Mouse (Mus musculus): ENCODE data around the gene Kcnh1.

Kcnh1 gene

DNA sequence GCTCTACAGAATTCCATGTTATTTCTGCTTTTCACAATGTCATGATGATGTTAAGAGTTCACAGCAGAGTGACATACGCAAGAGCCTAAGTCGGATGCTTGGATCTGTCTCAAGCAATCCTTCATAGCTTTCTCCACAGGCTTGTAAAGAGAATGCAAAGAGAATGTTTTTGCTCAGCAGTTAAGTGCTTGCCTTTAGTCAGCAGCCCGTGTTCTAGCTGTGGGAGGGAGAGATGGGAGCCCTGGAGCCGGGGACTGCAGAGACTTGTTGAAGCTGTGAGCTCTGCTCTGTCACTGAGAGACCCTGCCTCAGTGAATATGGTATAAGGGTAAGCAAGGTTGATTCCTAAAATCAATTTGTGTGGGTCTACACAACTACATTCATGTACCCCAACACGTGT is 78.3 kb downstream of the Kcnh1 start:
- no peak for DNase-seq (ENCODE audit: low read depth, low spot score)

DNA sequence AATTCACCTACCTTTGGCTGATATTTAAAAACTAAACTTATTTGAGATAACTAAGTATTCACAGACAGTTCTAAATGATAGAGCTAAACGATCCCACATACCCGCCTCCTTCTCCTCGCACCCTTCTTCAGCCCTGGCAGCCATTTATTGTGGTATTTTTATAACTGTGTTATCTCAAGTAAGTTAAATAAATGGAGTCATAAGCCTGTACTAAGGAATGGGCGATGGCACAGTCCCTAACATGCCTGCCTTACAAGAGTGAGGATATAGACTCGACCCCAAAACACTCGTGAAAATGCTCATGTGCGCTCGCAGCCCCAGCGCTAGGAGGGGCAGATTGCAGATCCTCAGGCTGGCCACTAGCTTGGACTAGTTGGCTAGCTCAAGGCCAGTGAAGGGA is 79.3 kb downstream of the Kcnh1 start:
- DNase-seq (ENCODE audit: low read depth, low spot score): no peak

DNA sequence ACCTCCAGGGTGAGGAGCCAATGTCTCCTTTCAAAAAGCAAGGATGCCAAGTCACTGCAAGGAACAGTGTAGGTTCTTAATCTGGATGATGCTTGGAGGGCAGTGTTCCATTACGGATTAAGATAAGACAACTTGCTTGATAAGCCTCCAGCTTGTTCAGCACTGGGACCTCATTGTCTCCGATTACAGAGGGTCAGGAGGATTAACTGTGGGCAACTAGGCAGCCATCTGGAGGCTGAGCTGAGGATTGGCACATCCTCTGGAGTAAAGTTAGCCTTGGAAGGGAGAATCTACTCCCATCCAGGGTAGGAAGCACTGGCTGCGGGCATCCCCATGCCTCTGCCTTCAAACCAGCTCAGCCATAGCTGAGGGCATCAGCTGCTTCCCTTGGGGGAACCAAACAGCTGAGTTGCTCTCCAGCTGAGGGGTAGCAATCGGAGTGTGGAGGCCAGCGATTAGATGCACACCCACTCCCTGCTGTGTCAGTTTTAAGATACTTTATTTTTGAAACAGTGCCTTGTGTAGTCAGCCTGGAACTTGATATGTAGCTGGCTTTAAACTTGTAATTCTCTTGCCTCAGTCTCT is 87.3 kb downstream of the Kcnh1 start:
- no peak for DNase-seq (ENCODE audit: low read depth, low spot score)

DNA sequence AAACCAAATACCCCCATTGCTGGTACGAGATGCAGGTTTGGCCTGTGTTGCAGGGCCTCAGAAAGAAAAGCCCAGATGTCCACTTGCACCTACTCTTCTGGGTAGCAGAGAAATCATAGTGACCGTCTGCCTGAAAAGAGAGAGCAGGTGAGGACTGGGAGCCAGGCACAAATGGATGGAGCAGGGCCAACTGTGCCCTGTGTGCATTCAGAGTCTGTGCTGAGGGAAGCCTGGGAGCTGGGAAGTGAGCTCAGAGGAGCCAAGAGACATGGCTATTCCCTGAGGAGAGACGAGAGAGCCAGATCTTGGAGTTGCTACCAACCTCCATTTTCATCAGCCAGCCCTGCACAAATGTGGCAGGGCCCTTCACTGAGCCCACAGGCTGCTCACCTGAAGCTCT is 93.8 kb downstream of the Kcnh1 start:
- no peak for DNase-seq (ENCODE audit: low read depth, low spot score)

DNA sequence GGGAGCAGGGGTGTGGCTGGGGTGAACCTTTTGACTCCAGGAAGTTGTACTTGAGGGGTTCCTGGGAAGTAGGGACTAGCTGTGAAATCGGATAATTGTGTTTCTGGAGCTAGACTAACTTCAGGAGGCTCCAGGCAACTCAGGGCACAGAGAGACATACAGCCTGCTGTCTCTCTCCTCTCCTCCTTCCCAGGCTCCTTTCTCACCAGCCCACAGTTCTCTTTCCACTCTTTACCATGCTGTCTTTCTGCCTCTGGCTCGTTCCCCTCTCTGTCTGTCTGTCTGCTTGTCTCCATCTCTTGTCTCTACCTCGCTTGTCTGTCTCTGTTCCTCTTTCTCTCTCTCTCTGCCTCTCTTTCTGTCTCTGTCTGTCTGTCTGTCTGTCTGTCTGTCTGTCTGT is 94.4 kb downstream of the Kcnh1 start:
- DNase-seq (ENCODE audit: low read depth, low spot score): no peak

DNA sequence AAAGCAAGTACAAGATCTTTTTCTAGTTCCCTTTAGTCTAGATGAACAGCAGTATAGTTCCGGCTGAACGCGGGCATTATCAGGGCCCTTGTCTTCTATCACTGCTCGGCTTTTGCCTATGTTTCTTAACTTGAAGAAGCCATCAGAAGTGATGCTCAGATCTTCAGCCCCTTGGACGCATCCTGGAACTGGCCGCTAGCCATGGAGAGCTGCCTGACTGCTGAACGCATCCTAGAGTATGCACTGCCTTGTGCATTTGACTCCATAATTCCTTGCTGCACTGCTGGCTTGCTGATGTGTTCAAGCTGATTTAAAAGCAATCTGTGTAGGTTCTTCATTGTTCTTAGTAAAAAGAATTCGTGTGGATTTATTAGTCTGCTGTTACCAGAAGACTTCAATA is 97.9 kb downstream of the Kcnh1 start:
- no peak for DNase-seq (ENCODE audit: low read depth, low spot score)

DNA sequence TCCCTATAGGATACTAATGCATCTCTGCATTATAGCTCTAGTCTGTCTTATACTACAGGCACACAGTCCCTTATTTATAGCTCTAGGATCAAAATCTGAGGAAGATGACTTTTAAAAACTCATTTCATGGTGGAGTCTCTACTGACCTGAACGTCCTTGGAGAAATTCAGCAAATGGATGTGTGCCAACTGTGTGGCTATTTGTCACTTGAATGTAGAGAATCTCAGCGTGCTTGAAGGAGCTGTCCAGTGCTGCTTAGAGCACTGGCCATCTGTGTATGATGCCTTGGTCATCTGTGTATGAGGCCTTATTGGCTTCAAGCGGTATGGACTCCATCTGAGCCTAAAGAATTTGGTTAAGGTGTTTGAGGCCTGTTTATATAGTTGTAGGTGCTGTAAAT is 100.7 kb downstream of the Kcnh1 start:
- DNase-seq (ENCODE audit: low read depth, low spot score): no peak

DNA sequence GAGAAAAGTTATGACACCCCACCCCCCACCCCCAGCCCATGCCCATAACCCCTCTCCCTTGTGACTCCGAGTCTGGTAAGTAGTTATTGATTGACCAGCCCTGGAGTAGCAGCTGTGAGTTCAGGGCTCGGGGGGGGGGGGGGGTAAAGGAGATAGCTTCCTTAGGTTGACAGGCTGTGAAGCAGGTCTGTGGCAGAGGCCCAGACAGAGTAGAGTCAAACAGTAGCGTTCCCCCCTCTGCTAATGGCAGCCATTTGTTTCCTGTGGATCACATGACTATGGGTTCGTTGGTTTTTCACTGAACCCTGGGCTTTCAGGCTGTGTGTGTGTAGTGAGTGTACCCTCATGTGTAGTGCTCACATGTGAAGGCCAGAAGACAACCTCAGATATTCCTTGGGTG is 102.8 kb downstream of the Kcnh1 start:
- DNase-seq (ENCODE audit: low read depth, low spot score): no peak

DNA sequence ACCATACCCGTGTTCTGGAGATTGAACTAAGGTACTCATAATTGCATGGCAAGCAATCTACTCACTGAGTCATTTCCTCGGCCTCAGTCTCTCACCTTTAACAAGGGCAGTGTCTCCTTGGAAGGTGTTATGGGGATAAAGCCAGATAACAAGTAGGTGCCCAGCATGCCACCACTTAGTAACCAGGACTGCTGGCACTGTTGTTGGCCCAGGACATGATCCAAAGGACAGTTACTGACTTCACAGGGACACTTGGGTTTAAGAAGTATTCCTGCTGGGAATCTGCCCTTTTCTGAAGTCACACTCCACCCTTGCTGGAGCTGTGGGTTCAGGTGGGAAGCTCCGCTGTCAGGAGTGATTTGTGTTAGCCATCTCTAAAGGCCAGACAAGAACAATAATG is 103.3 kb downstream of the Kcnh1 start:
- DNase-seq (ENCODE audit: low read depth, low spot score): no peak

DNA sequence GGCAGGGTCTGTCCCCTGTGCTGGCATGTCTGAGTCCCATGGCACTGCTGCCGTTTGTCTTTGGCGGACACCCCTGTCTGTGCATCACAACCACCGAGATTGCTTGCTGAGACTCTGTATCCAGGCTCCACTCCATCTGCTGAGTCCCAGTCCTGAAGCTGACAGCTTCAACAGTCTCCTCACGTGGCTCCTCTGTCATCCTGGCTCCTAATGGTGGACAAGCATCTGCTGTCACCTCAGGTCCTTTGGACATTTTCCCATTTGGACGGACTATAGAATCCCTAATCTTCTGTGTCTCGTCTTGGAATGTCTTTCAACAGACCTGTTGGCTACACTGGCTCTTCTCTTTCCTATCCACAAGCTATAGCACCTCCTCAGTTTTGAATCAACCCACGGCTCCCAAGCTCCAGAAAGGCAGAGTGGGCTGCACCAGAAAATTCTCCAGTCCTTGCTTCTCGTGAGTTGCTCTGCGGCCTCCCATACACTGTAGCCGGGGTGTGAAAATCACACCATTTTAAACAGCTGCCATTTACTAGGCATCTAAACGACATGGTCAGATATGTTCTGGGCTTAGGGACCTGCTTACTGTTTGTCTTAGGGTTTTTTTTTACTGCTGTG is 104.8 kb downstream of the Kcnh1 start:
- DNase-seq (ENCODE audit: low read depth, low spot score): no peak

DNA sequence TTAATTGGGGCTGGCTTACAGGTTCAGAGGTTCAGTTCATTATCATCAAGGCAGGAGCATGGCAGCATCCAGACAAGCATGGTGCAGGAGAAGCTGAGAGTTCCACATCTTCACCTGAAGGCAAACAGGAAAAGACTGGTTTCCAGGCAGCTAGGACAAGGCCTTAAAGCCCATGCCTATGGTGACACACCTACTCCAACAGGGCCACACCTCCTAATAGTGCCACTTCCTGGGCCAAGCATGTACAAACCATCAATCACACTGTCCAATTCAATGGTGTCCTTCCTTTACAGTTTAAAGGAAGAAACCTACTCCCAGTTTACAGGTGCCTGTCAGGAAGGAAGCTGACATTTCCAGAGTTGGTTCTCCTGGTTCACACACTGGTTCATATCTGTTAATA is 105.3 kb downstream of the Kcnh1 start:
- DNase-seq (ENCODE audit: low read depth, low spot score): no peak

DNA sequence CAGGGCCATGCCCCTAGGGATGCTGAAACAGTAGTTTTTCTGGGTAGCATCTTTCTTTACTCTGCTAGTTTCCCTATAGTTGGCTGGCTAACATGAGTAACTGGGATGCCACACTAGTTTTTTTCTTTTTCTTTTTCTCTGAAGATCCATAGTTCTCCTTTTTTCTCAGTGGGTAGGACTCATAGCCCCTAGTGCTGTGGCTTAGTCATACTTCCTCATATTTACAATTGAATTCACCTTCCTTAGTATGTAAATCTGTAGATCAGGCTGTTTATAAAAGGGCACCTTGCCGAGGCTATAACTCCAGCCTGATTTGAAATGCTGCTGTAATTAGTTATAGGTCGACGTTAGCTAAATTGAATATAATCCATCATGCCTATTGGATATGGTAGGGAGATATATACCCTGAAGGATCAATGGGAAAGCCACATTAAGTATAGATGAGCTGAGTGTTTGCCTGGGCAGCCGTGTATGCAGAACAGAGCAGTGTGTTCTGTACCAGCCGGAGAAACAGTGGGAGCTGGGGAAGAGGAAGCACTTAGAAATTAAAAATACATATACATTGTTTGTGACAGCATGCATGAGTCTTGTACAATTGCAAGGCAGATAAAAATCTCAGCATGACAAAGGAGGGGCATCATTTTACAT is 107.0 kb downstream of the Kcnh1 start:
- DNase-seq (ENCODE audit: low read depth, low spot score): no peak

DNA sequence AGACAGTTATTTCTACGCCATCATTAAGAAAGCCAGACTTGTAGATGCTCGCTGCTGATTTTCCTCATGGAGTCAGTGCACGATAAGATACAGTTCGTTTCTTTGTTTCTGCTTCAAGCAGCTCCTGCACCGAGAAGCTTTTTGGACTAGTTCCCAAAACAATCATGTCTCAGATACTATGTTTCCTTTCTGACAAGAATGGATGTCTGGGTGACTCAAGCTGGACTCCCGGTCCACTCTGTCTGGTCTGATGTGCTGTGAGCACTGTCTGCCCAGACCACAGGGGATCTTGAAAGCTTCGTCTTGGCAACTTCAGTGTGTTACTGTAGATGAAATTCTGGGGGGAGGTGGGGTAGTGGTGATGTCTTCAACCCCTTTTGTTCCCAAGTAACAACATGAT is 109.8 kb downstream of the Kcnh1 start:
- DNase-seq (ENCODE audit: low read depth, low spot score): no peak

DNA sequence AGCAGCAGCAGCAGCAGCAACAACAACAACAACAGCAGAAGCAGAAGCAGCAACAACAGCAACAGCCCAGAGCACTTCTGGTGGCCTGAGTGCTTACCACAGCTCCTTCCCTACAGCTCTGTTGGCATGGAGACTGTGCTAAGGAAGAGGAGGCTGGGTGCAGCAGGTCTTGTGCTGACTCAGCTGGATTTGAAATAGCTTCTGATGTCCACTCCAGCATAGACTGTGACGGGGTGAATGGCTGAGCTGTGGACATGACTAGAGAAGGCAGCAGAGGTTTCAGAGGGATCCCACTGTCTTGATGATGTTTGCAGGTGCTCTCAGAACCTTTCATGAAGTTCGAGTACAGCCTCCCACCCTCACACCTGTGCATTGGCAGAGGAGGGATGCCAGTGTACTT is 113.0 kb downstream of the Kcnh1 start:
- no peak for DNase-seq (ENCODE audit: low read depth, low spot score)

DNA sequence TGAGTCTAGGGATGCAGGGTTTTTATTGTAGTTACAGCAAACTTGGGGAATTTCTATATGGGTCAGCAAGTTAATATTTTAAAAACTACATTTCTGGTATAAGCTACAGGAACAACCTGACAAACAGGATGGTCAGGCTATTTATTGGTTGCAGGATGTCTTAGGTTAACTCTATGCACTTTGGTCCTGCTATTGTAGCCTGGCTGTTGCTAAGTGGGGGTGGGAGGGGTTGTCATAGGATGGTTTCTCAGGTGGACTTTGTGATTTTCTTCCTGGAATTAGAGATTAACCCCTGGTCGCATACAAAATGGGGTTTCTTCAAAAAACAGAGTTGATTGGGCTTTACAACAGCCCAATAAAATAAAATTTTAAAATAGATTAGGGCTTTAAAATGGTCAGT is 114.6 kb downstream of the Kcnh1 start:
- DNase-seq (ENCODE audit: low read depth, low spot score): no peak

DNA sequence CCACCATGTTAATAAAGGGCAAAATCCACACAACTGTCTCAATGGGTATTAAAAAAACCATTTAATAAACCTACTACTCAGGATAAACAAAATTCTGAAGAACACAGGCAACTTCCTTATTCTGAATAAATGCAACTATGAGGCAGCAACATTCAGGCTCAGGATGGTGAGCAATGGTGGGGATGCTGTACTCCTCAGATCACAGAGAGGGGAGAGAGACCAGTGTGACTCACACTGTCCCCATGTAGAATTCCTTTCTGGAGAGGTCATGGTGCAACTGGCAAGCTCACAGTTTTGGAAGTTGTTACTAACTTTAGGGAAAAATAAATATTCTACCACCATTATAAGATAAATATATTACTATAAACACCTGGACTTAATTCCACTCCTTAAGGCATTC is 116.5 kb downstream of the Kcnh1 start:
- DNase-seq (ENCODE audit: low read depth, low spot score): no peak

DNA sequence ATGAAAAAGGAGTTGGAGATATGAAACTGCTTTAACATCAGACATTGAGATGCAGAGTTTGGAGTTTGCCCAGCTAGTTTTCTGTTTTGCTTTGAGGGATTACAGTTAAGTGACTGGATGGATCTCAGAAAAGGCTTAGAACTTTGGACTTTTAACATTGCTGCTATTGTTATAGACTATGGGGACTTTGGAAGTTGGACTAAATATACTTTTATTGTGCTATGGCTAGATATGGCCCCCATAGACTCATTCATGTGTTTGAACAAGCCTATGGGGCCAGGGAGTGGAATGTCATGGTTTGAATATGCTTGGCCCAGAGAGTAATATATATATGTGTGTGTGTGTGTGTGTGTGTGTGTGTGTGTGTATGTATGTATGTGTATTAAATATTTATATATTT is 120.7 kb downstream of the Kcnh1 start:
- DNase-seq (ENCODE audit: low read depth, low spot score): no peak

DNA sequence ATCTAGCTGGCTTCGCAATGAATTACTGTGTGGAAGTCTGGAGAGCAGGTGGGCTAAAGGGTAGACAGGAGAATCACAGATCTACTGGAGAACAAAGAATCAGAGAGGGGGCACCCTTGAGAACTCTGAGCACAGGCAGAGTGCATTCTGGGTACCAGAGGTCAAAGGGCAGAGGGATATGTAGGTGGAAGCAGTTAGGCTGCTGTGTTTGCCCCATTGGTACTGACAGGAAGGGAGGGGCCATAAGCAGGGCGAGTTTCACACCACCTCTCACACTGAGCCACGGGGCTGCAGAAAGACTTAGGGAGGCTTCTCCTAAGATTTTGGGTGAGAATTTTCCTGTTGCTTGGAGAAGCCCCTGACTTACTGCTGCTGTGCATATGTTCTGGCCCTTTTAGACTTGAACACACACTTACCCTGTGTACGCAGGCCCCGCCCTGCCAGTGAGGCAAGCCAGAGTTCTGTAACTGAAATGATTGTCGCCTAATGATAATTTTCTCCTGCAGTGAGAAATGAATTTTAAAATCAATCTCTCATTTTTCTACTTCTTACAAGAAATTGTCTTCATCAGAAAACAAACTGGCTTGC is 121.4 kb downstream of the Kcnh1 start:
- no peak for DNase-seq (ENCODE audit: low read depth, low spot score)

DNA sequence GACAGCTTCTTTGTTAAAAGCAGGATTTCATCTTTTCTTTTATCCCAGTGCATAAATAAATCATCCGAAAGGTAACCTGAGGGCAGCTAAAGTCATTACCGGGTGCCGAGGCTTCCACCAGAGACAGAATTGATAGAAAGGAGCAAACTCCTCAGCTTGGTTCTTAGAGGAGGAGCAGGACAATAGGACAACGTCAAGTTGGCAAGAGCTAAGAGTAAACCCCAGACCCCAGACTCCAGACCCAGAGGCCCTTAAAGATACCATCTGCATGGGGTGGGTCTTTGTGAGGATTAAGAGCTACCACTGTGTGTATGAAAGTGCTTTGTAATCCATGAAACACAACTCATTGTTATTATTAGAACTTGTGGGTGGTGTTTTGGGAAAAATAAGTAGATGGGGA is 121.9 kb downstream of the Kcnh1 start:
- DNase-seq (ENCODE audit: low read depth, low spot score): no peak

DNA sequence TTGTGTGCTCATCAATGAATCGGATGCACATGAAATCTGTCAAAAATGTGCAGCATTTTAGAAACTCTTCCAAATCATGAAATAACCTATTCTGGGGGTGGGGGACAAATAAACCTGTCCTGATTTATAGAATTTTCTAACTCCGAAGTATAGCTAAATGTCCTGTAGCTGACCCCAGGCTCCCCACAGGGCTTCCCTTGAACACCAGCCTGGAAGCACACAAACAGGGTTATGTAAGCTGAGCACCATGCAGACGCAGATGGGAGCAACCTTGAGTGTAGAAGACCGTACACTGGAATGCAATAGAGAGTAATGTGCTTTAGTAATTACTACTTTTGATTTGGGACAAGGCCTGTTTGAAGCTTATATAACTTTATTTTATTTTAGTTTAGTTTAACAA is 122.4 kb downstream of the Kcnh1 start:
- DNase-seq (ENCODE audit: low read depth, low spot score): no peak

DNA sequence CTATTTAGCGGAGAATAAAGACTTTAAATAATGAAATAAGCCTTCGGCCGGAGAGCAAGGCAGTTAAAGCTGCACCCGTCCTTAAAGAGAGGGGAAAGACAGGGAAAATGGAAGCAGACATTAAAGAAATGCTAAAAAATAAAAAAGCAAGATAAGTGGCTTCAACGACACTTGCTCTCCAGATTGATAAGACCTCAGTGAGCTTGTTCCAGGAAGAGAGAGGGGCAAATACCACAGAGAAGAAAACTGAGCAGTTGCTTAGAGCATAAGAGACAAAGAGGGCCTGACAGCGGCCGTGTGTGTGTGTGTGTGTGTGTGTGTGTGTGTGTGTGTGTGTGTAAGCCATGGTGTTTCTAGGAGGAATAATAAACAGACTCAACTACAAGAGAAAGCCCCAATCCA is 123.0 kb downstream of the Kcnh1 start:
- DNase-seq (ENCODE audit: low read depth, low spot score): no peak

DNA sequence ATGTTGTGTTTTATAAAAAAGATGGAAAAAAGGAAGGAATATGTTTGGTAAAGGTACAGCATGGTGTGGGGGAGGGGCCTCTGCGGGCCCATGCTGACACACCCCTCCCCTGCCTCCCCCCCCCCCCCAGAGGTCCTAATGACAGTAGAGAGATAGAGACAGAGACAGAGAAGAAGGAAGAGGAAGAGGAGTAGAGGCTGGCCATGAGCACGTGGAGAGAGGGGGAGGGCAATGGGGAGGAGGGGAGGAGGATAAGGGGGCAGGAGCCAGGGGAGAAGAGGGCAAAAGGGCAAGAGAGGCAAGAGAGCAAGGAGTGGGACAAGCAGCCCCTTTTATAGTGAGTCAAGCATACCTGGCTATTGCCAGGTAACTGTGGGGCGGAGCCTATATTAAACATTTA is 123.5 kb downstream of the Kcnh1 start:
- no peak for DNase-seq (ENCODE audit: low read depth, low spot score)

DNA sequence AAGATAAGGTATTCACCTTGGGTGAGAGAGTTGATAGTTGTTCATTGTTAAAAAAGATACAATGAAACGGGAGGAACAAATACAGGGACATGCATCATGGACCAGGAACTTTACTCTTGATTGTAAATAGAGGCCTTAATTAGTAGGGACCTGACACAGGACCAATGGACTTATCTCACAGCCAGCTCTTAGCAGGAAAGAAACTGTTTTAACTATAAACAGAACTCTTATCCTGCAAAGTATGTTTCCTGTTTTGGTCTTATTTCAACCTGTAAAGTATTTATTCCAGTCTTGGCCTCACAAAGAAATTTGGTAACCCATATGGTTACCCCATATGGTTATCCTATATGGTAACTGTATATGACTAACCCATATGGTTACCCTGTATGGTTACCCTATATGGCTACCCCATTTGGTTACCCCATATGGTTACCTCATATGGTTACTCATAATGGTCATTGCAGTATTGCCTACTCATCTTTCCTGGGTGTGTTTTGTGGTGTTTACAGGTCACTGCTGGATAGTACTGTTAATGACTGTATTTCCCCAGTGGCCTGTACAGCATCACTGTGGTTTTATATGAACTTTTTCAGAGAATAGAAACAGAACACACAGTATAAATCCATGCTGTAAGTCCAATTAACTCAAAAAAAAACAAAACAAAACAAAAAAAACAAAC is 125.0 kb downstream of the Kcnh1 start:
- DNase-seq (ENCODE audit: low read depth, low spot score): no peak
